Mouse (Mus musculus): Measurements from ENCODE around the gene Plpp7. TPM values are rescaled to one million over a fixed set of nuclear protein-coding genes. Genes with fewer than 3 reads are reported as not detected.

Gene Plpp7
- total and polyA plus RNA-seq, 3 experiments, result 0.25 TPM; not detected in 2

DNA sequence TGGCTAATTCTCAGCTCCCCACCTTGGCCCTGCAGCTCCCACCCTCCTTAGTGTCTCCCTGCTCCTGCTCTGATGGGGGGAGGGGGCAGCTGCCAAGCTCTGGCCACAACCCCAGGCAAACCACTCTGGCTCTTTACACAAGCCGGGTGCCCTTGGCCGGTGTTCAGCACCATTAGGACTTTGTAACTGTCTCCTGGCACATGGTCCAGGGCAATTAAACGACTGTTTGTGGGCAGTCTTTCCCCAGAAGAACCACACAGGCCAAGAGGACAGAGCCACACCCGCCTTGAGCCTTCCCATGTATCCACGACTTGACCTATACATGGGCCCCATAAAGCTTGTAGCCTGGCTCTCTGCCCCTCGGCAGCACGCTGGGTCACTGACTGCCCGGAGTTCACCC lies 20.9 kb upstream of the Plpp7 start:
- H3K4me3 ChIP-seq (replicated peaks in 1 of 3; ENCODE audit: low read depth in 2 of 3, low read length in 2 of 3, poor library complexity in 1 of 3), result no peak overlapping the region
- H3K9me3 ChIP-seq (replicated peaks; ENCODE audit: low read length), result no peaks in the 10 kb centered on the region
- no peaks in the 10 kb centered on the region for H3K27me3 ChIP-seq (replicated peaks)
- no peaks in the 10 kb centered on the region for H3K79me2 ChIP-seq (replicated peaks; ENCODE audit: control insufficient read depth, extremely low read depth, insufficient read depth, poor library complexity, severe bottlenecking)
- no peaks in the 10 kb centered on the region for H3K36me3 ChIP-seq (replicated peaks in 1 of 2; ENCODE audit: control insufficient read depth in 1 of 2, insufficient read depth in 1 of 2, low read length in 1 of 2)
- dilution Hi-C loops (cut with MboI; ENCODE audit: extremely low pct_ligation_motif_present, extremely low pct_unique_long_range_greater_than_20kb, low sequenced_read_pairs) (no loop called here), in situ Hi-C loops (cut with MboI; ENCODE audit: low pct_ligation_motif_present, low pct_unique_long_range_greater_than_20kb, low sequenced_read_pairs) (no loop called here)
- TF ChIP-seq MXI1 (IDR thresholded peaks at IDR 0.05; ENCODE audit: low read depth, low read length), result no peak
- no peak for TF ChIP-seq PAX5 (IDR thresholded peaks at IDR 0.05; ENCODE audit: low read length)
- TF ChIP-seq ZKSCAN1 (IDR thresholded peaks at IDR 0.05; ENCODE audit: borderline replicate concordance, low read depth, low read length), result no peak
- no peak for TF ChIP-seq POLR2A (IDR thresholded peaks at IDR 0.05; ENCODE audit: low read depth, low read length)
- TF ChIP-seq CHD2 (IDR thresholded peaks at IDR 0.05; ENCODE audit: low read length), result no peak
- TF ChIP-seq SIN3A (IDR thresholded peaks at IDR 0.05; ENCODE audit: low read length), result no peak
- no peak for TF ChIP-seq TBP (conservative IDR thresholded peaks at IDR 0.05; ENCODE audit: low read depth, low read length)
- no peak for TF ChIP-seq SMC3 (IDR thresholded peaks at IDR 0.05; ENCODE audit: low read depth, low read length)
- no peak for TF ChIP-seq TCF12 (IDR thresholded peaks at IDR 0.05; ENCODE audit: low read depth, low read length)
- no peak for TF ChIP-seq EP300 (IDR thresholded peaks at IDR 0.05; ENCODE audit: low read length)
- no peak for TF ChIP-seq IRF4 (IDR thresholded peaks at IDR 0.05; ENCODE audit: low read depth, low read length)
- no peak for TF ChIP-seq UBTF (IDR thresholded peaks at IDR 0.05; ENCODE audit: low read depth, low read length)
- TF ChIP-seq ELF1 (IDR thresholded peaks at IDR 0.05; ENCODE audit: low read depth, low read length), result no peak
- no peak overlapping the region for H3K4me2 ChIP-seq (ENCODE audit: insufficient read depth, low read depth, poor library complexity, severe bottlenecking)
- no peak overlapping the region for H3K27ac ChIP-seq (ENCODE audit: insufficient read depth, low read depth)
- DNase-seq (ENCODE audit: extremely low read depth), result no peak
- H3K9ac ChIP-seq (ENCODE audit: insufficient read depth, low read depth), result no peak overlapping the region
- H3K4me1 ChIP-seq (ENCODE audit: control insufficient read depth in 1 of 2, insufficient read depth in 2 of 2), result peaks cover 3 to 20% of the 10 kb centered on the region in 2 experiments; a peak in 3 of 4 replicates

DNA sequence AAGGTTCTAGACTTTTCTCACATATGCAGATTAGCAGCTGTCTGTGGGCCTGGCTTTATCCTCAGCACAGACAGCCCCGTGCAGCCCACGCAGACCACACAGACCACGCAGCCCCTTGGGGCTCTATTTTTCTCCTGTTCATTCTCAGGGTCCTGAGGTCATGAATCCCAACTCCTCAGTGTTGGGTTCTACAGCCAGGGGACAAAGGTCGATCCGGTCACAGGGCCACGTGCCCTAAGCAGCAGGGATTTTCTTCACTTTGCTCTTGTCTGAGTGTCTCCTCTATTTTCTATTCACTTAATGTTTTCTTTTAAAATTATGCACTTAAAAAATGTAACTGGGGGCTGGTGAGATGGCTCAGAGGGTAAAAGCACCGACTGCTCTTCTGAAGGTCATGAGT lies 20.0 kb upstream of the Plpp7 start:
- Histone ChIP-seq H3K79me2 (replicated peaks; ENCODE audit: control insufficient read depth, extremely low read depth, insufficient read depth, poor library complexity, severe bottlenecking) (no peaks in the 10 kb centered on the region), H3K27ac (ENCODE audit: insufficient read depth, low read depth) (no peak overlapping the region), H3K4me3 (replicated peaks in 1 of 3; ENCODE audit: low read depth in 2 of 3, low read length in 2 of 3, poor library complexity in 1 of 3) (no peak overlapping the region), H3K4me1 (ENCODE audit: control insufficient read depth in 1 of 2, insufficient read depth in 2 of 2) (peaks cover 6 to 30% of the 10 kb centered on the region in 2 experiments), H3K9me3 (replicated peaks; ENCODE audit: low read length) (no peaks in the 10 kb centered on the region), H3K36me3 (replicated peaks in 1 of 2; ENCODE audit: control insufficient read depth in 1 of 2, insufficient read depth in 1 of 2, low read length in 1 of 2) (no peaks in the 10 kb centered on the region), H3K4me2 (ENCODE audit: insufficient read depth, low read depth, poor library complexity, severe bottlenecking) (no peak overlapping the region), H3K9ac (ENCODE audit: insufficient read depth, low read depth) (no peak overlapping the region), H3K27me3 (replicated peaks) (no peaks in the 10 kb centered on the region)
- dilution Hi-C loops (cut with MboI; ENCODE audit: extremely low pct_ligation_motif_present, extremely low pct_unique_long_range_greater_than_20kb, low sequenced_read_pairs) (no loop called here), in situ Hi-C loops (cut with MboI; ENCODE audit: low pct_ligation_motif_present, low pct_unique_long_range_greater_than_20kb, low sequenced_read_pairs) (no loop called here)
- DNase-seq (ENCODE audit: extremely low read depth), result no peak
- no peak for TF ChIP-seq MAZ (IDR thresholded peaks at IDR 0.05; ENCODE audit: low read depth, low read length)
- no peak for TF ChIP-seq CTCF (conservative IDR thresholded peaks at IDR 0.05 in 1 of 2, IDR thresholded peaks at IDR 0.05 in 1 of 2; ENCODE audit: low read depth in 2 of 2, low read length in 2 of 2)
- no peak for TF ChIP-seq USF2 (conservative IDR thresholded peaks at IDR 0.05; ENCODE audit: low read depth, low read length)
- TF ChIP-seq USF1 (IDR thresholded peaks at IDR 0.05; ENCODE audit: low read depth, low read length), result no peak
- no peak for TF ChIP-seq ZMIZ1 (IDR thresholded peaks at IDR 0.05; ENCODE audit: low read depth, low read length)
- no peak for TF ChIP-seq EP300 (IDR thresholded peaks at IDR 0.05; ENCODE audit: low read length)
- TF ChIP-seq IRF4 (IDR thresholded peaks at IDR 0.05; ENCODE audit: low read depth, low read length), result no peak
- TF ChIP-seq POLR2AphosphoS2 (IDR thresholded peaks at IDR 0.05; ENCODE audit: low read depth, low read length), result no peak
- TF ChIP-seq CHD1 (IDR thresholded peaks at IDR 0.05; ENCODE audit: low read depth, low read length), result no peak
- TF ChIP-seq MAX (IDR thresholded peaks at IDR 0.05; ENCODE audit: low read length), result no peak
- no peak for TF ChIP-seq BHLHE40 (IDR thresholded peaks at IDR 0.05; ENCODE audit: low read depth, low read length)

Data from CH12.LX (cell line).